Mouse (Mus musculus): ENCODE measurements at regions not wholly inside any gene's neighbourhood (a gene's known extent, or its start where the extent isn't known, plus 50 kb on each side); places are given as distances from the start of the nearest gene placed in this dataset.

GRCm38 (mm10) chr12:85527011-85527410, 53.3 kb downstream of the Fos start:
- no peak for DNase-seq (ENCODE audit: low spot score in 2 of 2)

DNA sequence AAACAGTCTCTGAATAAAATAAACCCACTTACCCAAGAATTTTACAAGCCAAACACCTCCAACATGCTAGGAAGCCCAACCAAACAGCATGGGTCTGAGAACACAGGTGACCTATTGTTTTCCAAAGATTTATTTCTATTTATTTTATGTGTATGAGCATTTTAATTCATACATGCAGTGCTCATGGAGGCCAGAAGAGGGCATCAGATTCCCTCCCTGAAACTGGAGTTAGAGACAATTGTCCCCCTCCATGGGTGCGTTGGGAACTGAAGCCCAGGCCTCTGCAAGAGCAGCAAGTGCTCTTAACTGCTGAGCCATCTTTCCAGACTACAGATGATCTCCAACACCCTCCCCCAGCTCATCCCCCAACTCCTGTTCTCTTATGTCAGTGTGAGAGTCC, 57.9 kb downstream of the Fos start:
- no peak for DNase-seq (ENCODE audit: low spot score in 2 of 2)

DNA sequence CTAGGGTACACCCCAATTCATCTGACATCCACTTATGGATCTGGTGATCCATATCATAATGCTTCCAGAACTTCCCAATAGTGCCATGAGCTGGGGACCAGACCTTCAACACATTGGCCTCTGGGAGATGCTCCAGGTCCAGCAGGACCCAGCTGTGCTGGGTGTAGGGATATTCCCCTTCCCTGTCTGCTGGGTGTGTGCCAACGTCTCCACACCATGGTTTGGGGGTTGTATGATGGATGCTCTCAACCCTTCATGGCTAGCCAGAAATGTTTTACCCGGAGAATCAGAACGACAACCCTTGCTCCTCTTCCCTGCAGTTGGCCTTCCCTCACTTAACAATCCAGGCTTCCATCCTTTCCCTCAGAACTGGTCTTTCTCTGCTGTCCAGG, 58.5 kb downstream of the Fos start:
- no peak for DNase-seq (ENCODE audit: low spot score in 2 of 2)

DNA sequence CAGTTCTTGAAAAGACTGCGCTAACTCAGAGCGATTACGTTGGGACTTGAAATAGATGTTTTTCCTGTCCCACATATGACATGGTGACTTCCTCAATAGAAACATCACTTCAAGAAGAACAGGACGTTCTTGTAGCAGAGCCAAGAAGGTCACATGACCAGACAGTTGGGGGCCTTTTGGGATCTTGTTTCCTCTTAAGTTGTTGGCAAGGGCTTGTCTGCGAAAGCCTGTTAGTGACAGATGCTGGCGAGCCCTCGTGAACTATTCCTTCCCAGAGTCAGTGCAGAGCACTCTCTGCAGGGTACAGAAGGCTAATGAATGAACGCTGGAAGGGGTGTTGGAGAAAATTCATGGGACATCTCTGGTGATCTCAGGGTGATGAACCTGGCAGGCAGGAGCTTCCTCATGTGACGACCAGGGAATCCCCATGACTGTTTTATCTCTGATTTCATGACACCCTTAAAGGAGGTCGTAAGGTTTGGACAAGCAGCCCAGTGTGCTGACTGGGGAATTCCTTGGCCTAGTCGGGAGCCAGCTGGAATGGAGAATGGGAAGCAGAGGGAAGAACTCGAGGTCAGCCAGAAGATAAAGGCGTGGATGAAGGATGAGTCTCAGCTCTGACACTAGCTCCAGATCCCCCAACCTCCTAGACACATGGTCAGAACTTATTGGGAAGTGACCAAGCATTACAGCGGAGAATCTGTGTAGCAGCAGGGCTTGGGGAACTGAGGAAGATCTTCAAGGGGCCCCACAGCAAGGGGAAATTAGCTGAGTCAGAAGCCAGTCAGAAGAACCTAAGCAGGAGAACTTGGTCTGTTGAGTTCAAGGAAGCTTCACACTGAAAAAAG, 59.1 kb downstream of the Fos start:
- peak in 1 of 2 experiments; percentile 45 for DNase-seq (ENCODE audit: low spot score in 2 of 2)

DNA sequence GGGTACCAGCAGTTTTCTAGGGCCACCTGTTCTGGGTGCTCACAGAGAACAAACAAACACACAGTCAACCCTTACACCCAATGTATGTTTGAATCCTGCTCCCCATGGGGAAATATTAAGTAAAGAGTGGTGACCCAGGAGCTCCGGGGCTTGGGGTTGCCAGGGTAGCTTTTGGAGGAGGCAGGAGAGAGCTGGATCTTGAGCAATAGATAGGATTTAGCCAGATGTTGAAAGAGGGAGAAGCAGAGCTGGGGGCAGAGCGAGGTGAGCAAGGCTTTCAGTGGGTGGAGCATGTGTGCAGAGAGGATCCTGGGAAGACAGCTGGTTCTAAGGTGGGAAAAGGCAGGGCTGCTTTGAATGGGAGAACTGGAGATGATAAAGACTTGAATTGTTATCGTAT, 59.9 kb downstream of the Fos start:
- DNase-seq (ENCODE audit: low spot score in 2 of 2) = no peak

GRCm38 (mm10) chr12:85539423-85539822, 59.4 kb upstream of the Jdp2 start:
- DNase-seq (ENCODE audit: low spot score in 2 of 2) = no peak

- DNase-seq (ENCODE audit: low spot score in 2 of 2) = peak; percentile 9 to 40
Measured at GRCm38 (mm10) chr12:85541153-85541552, 57.7 kb upstream of the Jdp2 start.

DNA sequence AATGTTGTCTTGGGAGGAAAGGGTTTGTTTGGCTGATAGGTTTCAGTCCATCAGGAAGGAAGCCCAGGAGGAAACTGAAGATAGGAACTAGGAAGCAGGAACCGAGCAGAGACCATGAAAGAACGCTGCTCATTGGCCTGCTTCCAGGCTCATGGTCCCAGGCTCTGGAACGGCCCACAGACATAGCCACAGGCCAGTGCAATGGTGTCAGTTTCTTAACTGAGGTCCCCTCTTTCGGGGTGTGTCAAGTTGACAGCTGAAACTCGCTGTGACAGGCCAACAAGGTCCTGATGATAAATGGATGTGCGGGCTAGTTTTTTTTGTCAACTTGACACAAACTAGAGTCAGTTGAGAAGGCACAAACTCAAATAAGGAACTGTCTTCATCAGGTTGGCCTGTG, 55.9 kb upstream of the Jdp2 start:
- DNase-seq (ENCODE audit: low spot score in 2 of 2) = no peak

GRCm38 (mm10) chr12:85543520-85543919, 55.3 kb upstream of the Jdp2 start:
- DNase-seq (ENCODE audit: low spot score in 2 of 2) = no peak

DNA sequence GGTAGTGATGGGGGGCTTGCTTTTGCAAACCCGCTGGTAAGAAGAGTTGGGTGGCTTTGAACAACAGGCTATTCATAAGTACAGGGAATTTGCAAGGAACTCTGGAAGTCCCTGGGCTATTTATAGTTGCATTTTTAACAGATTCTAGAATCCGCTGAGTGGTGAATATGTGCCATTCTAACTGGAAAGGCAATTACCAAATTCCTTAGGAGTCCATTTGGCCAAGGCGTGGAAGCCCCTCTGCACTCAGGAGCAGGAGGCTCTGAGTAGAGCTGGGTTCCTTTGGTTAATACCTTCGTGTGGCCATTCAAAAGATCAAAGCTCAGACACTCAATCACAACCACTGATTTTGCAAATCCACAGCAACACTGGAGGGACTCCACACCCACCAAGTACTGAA, 54.0 kb upstream of the Jdp2 start:
- DNase-seq (ENCODE audit: low spot score in 2 of 2) = no peak

DNA sequence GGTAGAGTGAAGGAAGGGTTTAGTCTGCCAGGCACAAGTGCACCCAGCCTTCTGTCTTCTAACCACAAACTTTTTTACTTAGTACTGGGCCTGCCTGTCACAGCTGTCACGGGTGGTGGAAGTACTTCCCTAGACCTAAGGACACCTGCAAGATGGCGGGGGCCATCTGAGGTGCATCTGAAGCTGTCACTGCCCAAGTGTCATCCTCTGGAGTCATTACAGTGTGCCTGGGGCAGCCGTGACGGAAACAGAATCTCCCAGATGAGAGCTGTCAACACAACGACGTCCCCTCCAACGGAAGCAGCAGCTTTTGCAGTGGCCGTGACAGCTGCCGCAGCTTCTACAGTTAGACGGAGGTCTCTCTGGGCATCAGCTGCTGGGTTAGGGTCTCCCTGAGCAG, 53.1 kb upstream of the Jdp2 start:
- no peak for DNase-seq (ENCODE audit: low spot score in 2 of 2)

GRCm38 (mm10) chr12:85548076-85548475, 50.8 kb upstream of the Jdp2 start:
- no peak for DNase-seq (ENCODE audit: low spot score in 2 of 2)

Data from layer of hippocampus, adult 18-20 months (tissue).